Mouse (Mus musculus): ENCODE results near the gene A930017K11Rik.

A930017K11Rik gene

DNA sequence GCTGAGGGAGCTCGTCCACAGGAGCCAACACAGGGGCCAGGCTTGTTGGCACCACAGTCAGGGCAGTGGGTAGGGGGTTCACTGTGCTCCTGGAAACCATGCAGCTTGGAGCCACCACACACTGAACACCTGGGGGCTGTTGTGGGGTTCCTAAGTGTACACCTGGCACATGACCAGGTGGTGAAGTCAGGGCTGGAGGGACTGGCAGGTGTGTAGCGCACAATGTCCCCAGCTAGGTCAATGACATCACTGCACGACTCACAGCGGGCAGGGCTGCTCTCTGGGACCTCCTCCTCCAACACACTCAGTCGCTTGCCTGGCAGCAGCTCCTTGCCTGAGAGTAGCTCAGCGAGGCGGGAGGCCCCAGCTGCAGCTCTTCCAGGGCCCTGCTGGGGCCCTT lies 11.9 kb upstream of the A930017K11Rik start:
- TF ChIP-seq CTCF (conservative IDR thresholded peaks at IDR 0.05; ENCODE audit: low read length): no peak
- TF ChIP-seq POU5F1 (IDR thresholded peaks at IDR 0.05; ENCODE audit: borderline replicate concordance, low read length): no peak
- no peak for TF ChIP-seq NANOG (IDR thresholded peaks at IDR 0.05; ENCODE audit: borderline replicate concordance, low read length)
- H3K4me1 ChIP-seq (replicated peaks; ENCODE audit: low read depth, low read length): peaks cover 44% of the 10 kb centered on the region
- no peaks in the 10 kb centered on the region for H3K9me3 ChIP-seq (ENCODE audit: low read length)
- H3K27me3 ChIP-seq (ENCODE audit: insufficient read depth, low read length): no peaks in the 10 kb centered on the region
- H3K4me3 ChIP-seq (replicated peaks; ENCODE audit: low read length): no peak overlapping the region
- peaks cover 51% of the 10 kb centered on the region for H3K36me3 ChIP-seq (ENCODE audit: insufficient read depth, low read length)

DNA sequence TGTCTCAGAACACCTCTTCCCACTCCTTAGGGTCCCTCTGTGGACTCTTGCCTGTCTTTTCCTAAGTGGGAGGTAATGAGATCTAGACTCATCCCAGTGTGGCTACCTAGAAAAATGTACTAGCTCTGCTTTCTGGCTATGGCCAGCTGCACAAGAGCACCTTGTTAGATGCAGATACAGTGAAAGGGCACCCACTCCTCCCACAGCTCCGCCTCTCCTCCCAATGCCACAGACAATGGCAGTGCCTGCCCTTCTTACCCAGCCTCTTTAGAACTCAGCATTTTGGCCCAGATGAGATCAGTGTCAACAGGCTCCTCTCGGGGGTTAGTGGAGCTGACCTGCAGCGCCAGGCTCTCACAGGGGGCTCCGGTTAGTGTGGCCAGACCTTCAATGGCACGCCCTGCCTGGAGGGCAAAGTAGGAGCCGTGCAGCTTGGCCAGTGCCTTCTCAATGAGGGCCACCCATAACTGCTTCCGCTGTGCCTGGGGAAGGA lies 10.1 kb upstream of the A930017K11Rik start:
- Histone ChIP-seq H3K4me1 (replicated peaks; ENCODE audit: low read depth, low read length) (peaks cover 40% of the 10 kb centered on the region), H3K4me3 (replicated peaks; ENCODE audit: low read length) (no peak overlapping the region), H3K36me3 (ENCODE audit: insufficient read depth, low read length) (peaks cover 59% of the 10 kb centered on the region), H3K9me3 (ENCODE audit: low read length) (no peaks in the 10 kb centered on the region), H3K27me3 (ENCODE audit: insufficient read depth, low read length) (no peaks in the 10 kb centered on the region)
- no peak for TF ChIP-seq NANOG (IDR thresholded peaks at IDR 0.05; ENCODE audit: borderline replicate concordance, low read length)
- TF ChIP-seq CTCF (conservative IDR thresholded peaks at IDR 0.05; ENCODE audit: low read length): no peak
- no peak for TF ChIP-seq POU5F1 (IDR thresholded peaks at IDR 0.05; ENCODE audit: borderline replicate concordance, low read length)

DNA sequence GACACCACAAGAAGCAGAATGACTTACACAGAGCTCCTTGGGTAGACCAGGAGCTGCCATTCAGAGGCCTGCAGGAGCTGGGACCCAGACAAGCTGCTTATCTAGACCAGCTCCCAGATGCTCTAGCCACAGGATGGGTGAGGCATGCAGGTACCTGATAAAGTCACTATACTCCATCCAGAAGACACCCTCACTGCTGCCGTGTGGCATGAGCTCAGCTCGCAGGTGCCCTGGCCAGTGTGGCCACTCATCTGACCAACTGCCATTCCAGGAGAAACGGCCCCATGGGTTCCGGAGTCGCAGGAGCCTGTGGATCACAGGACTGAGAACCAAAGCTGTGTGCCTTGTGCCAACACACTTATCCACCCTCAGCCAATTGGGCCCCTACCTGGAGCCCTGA lies 9.2 kb upstream of the A930017K11Rik start:
- Histone ChIP-seq H3K4me1 (replicated peaks; ENCODE audit: low read depth, low read length) (peaks cover 40% of the 10 kb centered on the region), H3K9me3 (ENCODE audit: low read length) (no peaks in the 10 kb centered on the region)
- TF ChIP-seq NANOG (IDR thresholded peaks at IDR 0.05; ENCODE audit: borderline replicate concordance, low read length) (no peak), CTCF (conservative IDR thresholded peaks at IDR 0.05; ENCODE audit: low read length) (no peak), POU5F1 (IDR thresholded peaks at IDR 0.05; ENCODE audit: borderline replicate concordance, low read length) (no peak)

DNA sequence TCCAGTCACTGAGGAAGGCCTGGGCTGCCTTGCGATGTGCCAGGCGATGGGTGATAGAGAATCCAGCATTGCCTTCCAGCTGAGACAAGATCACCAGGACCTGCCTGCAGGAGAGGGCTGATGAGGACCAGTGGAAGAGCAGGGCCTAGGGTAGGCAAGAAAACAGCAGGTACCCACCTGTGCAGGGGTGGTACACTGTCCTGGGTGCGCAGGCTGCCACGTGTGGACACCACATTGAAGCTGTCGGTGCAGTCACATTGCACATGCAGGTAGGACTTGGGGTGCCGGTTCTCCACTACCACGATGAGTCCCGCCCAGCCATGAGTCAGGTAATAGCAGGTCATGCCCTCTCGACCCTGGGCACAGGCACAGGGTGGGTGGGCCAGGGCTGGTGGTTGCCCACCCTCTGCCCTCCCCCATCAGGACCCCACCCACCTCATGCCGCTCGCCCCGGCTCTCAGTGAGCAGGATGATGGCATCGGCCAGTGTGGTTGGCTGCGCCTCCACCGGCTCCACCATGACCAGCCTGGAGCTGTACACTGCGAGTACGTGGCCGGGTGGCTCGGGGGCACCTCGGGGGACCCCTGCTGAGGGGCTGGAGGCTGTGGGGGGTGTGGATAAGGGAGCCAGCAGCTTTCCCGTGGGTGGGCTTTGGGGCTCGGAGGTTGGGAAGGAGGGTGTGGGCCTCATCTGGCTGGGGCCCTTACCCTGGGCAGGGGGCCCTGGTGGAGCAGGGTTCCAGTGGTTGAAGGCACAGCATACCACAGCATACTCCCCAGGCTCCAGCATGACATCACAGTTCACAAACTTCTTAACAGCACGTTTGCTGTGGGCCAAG lies 7.5 kb upstream of the A930017K11Rik start:
- Histone ChIP-seq H3K4me1 (replicated peaks; ENCODE audit: low read depth, low read length) (peaks cover 40% of the 10 kb centered on the region), H3K4me3 (replicated peaks; ENCODE audit: low read length) (no peak overlapping the region; the same call in 1 of the 2 replicates), H3K27me3 (ENCODE audit: insufficient read depth, low read length) (no peaks in the 10 kb centered on the region), H3K9me3 (ENCODE audit: low read length) (no peaks in the 10 kb centered on the region), H3K36me3 (ENCODE audit: insufficient read depth, low read length) (peaks cover 51% of the 10 kb centered on the region)
- no peak for TF ChIP-seq NANOG (IDR thresholded peaks at IDR 0.05; ENCODE audit: borderline replicate concordance, low read length)
- TF ChIP-seq CTCF (conservative IDR thresholded peaks at IDR 0.05; ENCODE audit: low read length): no peak
- TF ChIP-seq POU5F1 (IDR thresholded peaks at IDR 0.05; ENCODE audit: borderline replicate concordance, low read length): no peak

More for the DNA sequence above, 9.2 kb upstream of the A930017K11Rik start:
- Histone ChIP-seq H3K36me3 (ENCODE audit: insufficient read depth, low read length) (peaks cover 58% of the 10 kb centered on the region), H3K27me3 (ENCODE audit: insufficient read depth, low read length) (no peaks in the 10 kb centered on the region), H3K4me3 (replicated peaks; ENCODE audit: low read length) (no peak overlapping the region)

DNA sequence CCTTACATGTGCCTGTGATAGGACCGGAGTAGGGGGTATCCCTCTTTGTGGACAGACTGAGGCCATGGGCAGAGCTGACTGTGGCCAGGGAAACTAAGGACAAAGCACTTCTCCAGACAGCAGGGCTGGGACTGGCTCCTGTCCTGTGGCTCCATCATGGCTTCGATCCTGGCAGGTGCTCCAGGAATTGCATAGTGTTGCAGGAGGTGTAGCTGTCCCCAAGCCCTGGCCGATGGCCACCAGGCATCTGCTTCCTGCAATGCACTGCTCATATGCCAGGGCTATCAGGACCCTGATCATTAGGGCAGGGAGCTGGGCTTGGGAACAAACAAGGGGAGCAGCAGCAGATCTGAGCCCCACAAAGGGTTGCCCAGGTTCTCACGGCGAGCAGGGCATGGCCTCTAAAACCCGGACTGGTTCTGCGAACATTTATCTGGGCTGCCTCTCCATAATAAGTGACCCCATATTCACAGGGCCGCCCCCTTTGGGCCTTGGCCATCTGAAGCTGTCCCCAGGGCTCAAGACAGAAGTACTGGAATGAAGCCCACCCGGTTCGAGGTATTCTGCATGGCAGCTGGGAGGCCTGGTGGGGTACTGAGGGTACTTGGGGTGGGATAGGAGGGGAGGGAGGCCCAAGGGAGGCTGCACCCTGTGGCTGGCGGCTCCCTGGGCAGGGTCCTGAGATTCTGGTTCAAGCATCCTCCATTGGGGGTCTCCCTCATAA lies 6.6 kb upstream of the A930017K11Rik start:
- H3K4me3 ChIP-seq (replicated peaks; ENCODE audit: low read length): no peak overlapping the region
- no peak for TF ChIP-seq POU5F1 (IDR thresholded peaks at IDR 0.05; ENCODE audit: borderline replicate concordance, low read length)
- no peak for TF ChIP-seq CTCF (conservative IDR thresholded peaks at IDR 0.05; ENCODE audit: low read length)
- no peak for TF ChIP-seq NANOG (IDR thresholded peaks at IDR 0.05; ENCODE audit: borderline replicate concordance, low read length)
- no peaks in the 10 kb centered on the region for H3K9me3 ChIP-seq (ENCODE audit: low read length)
- peaks cover 3% of the 10 kb centered on the region for H3K27me3 ChIP-seq (ENCODE audit: insufficient read depth, low read length)
- peaks cover 42% of the 10 kb centered on the region for H3K36me3 ChIP-seq (ENCODE audit: insufficient read depth, low read length)
- peaks cover 32% of the 10 kb centered on the region for H3K4me1 ChIP-seq (replicated peaks; ENCODE audit: low read depth, low read length)

DNA sequence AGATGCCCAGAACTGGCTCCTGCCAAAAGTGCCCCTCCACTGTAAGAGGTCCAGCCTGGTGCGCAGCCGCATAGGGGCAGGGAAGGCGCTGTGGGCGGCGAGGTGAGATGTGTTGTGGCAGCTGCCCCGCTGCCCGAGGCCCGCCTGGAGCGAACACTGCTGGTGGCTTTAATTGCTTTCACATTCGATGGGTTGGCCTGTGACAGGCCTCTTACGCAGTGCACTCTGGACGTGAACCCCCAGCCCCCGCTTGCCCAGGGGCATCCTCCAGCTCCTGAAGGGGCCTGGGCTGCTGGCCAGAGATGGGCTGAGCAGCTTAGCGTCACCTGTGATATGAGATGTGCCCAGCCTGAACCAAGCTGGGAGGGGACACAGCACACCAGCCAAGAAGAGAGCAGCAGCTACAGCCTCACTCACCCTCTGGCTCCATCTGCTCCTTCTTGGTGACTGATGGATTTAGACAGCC lies 5.3 kb upstream of the A930017K11Rik start:
- Histone ChIP-seq H3K9me3 (ENCODE audit: low read length) (no peaks in the 10 kb centered on the region), H3K27me3 (ENCODE audit: insufficient read depth, low read length) (peaks cover 15% of the 10 kb centered on the region), H3K4me3 (replicated peaks; ENCODE audit: low read length) (no peak overlapping the region), H3K4me1 (replicated peaks; ENCODE audit: low read depth, low read length) (peaks cover 21% of the 10 kb centered on the region), H3K36me3 (ENCODE audit: insufficient read depth, low read length) (peaks cover 30% of the 10 kb centered on the region)
- TF ChIP-seq NANOG (IDR thresholded peaks at IDR 0.05; ENCODE audit: borderline replicate concordance, low read length) (no peak), CTCF (conservative IDR thresholded peaks at IDR 0.05; ENCODE audit: low read length) (no peak), POU5F1 (IDR thresholded peaks at IDR 0.05; ENCODE audit: borderline replicate concordance, low read length) (no peak)

DNA sequence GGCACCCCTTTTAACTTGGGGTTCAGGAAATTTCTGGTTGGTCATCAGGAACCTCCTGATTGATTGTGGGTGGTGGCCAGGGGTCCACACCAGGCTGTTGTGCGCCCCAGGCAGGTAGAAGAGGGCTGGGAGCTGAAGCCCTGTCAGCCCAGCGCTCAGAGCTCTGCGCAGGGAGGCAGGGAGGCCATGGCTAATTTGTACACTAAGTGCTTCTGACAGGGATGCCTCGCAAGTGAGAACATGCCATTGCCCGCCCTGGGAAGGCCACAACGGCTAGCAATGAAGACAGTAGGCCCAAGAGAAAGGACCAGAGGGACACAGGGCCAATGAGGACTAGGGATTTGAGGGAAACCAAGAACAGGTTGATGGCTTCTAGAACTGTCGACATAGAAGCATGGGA lies 4.3 kb upstream of the A930017K11Rik start:
- Histone ChIP-seq H3K4me1 (replicated peaks; ENCODE audit: low read depth, low read length) (peaks cover 17% of the 10 kb centered on the region), H3K4me3 (replicated peaks; ENCODE audit: low read length) (no peak overlapping the region), H3K27me3 (ENCODE audit: insufficient read depth, low read length) (peaks cover 25% of the 10 kb centered on the region), H3K36me3 (ENCODE audit: insufficient read depth, low read length) (peaks cover 24% of the 10 kb centered on the region), H3K9me3 (ENCODE audit: low read length) (no peaks in the 10 kb centered on the region)
- TF ChIP-seq NANOG (IDR thresholded peaks at IDR 0.05; ENCODE audit: borderline replicate concordance, low read length): no peak
- TF ChIP-seq CTCF (conservative IDR thresholded peaks at IDR 0.05; ENCODE audit: low read length): no peak
- no peak for TF ChIP-seq POU5F1 (IDR thresholded peaks at IDR 0.05; ENCODE audit: borderline replicate concordance, low read length)

DNA sequence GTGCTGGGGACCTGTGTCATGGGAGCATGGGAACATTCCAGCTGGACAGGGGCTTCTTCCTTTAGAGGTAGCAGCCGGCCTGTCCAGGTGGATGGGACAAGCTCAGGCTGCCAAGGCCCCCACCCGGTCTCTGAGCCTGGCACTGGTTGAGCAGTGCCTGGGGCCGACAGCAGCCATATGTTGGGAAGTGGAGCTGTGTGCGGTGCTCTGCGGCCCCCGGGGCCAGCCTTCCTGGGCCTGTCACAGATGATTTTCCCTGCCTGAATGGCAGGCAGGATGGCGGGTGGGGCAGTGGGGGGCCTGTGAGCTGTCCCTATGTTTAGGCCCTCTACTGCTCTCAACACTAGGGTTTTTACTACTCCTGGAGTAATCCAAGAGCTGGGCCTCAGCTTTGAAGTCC lies 3.8 kb upstream of the A930017K11Rik start:
- TF ChIP-seq POU5F1 (IDR thresholded peaks at IDR 0.05; ENCODE audit: borderline replicate concordance, low read length) (no peak), CTCF (conservative IDR thresholded peaks at IDR 0.05; ENCODE audit: low read length) (no peak), NANOG (IDR thresholded peaks at IDR 0.05; ENCODE audit: borderline replicate concordance, low read length) (no peak)
- peaks cover 24% of the 10 kb centered on the region for H3K36me3 ChIP-seq (ENCODE audit: insufficient read depth, low read length)
- H3K4me1 ChIP-seq (replicated peaks; ENCODE audit: low read depth, low read length): peaks cover 18% of the 10 kb centered on the region
- peaks cover 29% of the 10 kb centered on the region for H3K27me3 ChIP-seq (ENCODE audit: insufficient read depth, low read length)
- no peaks in the 10 kb centered on the region for H3K9me3 ChIP-seq (ENCODE audit: low read length)
- H3K4me3 ChIP-seq (replicated peaks; ENCODE audit: low read length): no peak overlapping the region

Data from E14TG2a.4 (cell line).